Mouse (Mus musculus) spleen, adult 18-20 months (tissue): ENCODE data around the gene Nanos2.

Experiments used
- DNase-seq, 2 experiments: peaks; one replicate each; pipeline ENCODE4 v3.0.0; 2022; ENCODE audit warnings: mixed read lengths in 2 of 2

Nanos2 gene

DNA sequence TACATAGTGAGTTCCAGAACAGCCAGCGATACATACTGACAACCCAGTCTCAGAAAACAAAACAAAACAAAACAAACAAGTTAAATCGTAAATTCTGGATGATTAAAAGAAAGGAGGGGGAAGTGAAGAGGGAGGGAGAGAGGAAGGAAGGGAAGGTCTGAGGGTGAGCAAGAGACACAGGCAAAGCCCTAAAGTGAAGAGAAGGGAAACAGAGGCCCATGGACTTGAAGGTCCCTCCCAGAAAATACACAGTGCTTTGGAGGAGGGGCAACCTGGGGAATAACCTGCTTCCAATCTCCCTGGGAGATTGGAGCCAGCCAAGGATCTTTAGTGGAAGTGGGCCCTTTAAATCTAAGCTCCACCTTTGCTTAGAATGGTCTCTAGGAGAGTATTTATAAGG, at the start of gene Nanos2:
TSS of gene Nanos2 (plus strand) at position 301 of the 400 bp plus-strand sequence.
- DNase-seq, result no peak

DNA sequence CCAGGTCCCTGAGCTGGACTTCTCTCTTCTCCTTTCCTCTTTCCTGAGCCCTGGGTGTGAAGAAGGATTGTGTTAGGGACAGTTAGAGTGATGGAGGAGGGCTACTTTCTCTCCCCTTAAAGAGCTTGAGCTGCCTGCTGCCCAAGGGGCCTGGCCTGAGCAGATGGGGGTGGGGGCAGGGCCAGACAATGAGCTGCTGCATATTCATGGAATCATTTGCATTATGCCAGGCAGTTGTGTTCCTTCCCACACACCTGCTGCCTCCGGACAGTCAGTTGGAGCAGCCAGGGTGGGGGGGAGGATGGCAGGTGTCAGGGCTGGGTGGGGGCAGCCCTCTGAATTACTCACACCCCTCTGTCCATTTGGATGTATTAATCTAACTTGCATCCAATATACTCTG, 44.8 kb upstream of the Nanos2 start:
- no peak for DNase-seq

DNA sequence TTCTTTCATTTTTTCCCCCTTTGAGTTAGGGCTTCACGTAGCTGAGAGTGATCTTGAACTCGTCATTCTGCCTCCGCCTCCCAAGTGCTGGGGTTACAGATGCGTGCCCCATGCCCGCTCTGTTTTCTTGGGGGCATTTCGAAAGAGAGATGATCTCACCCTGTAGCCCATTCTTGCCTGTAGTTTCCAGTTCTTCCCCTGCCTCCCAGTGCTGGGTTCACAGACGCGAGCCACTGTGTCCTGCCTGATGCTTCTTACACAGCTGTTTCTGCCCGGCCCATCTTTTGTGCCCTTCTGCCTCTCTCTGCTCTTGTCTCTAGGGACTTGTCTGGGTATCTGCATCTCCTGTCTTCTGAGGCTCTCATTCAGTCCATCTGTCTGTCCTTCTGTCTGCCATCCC, 44.4 kb upstream of the Nanos2 start:
- DNase-seq, result no peak

DNA sequence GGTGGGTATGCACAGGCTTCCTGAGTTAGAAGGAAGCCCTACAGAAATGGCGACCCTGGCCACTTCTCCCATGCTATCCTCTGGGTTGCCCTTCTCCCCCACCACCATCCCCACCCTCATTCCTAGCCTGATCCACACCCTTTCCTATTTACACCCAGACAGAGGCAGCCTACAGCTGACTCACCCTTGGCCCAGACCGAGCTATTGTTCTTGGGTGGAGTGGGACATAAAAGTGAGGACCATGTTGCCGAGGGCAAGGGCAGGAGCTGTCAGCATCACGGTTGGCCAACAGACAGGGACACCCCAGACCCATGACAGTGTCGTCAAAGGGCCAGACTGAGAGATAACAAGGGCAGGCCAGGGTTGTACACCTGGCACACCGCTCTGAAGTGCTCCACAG, 39.0 kb upstream of the Nanos2 start:
- no peak for DNase-seq

DNA sequence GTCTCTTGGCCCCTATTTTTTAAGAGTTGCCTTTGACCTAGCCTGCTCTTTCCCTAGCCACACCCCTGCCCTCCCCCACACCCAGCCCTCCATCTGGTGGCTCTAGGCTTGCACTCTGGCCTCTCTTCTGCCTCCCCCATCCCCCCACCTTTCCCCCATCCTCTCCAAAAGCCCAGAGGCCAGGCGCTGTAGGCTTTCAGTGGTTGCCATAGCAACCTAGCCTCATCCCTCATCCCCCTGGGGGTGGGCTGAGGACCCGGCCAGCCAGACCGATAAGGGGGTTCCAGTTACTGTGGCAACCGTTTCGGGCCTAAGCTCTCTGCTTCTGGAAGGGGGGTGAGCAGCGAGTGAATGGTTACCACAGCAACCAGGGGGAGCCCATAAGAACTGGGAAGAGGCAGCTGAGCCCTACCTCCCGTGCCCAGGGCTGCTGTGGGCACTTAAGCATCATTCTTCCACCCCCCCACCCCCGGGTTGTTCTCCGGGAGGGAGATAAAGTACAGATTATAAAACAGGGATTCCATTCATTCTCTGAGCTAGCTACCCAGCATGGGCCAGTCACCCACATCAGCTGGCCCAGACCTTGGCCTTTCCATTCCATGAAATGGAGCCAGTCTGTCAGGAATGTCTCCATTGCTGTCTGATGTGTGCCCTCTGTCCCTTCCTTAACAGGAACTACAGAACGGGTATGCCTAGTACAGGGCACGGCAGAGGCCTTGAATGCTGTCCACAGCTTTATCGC, 37.2 kb upstream of the Nanos2 start:
- DNase-seq, result no peak

DNA sequence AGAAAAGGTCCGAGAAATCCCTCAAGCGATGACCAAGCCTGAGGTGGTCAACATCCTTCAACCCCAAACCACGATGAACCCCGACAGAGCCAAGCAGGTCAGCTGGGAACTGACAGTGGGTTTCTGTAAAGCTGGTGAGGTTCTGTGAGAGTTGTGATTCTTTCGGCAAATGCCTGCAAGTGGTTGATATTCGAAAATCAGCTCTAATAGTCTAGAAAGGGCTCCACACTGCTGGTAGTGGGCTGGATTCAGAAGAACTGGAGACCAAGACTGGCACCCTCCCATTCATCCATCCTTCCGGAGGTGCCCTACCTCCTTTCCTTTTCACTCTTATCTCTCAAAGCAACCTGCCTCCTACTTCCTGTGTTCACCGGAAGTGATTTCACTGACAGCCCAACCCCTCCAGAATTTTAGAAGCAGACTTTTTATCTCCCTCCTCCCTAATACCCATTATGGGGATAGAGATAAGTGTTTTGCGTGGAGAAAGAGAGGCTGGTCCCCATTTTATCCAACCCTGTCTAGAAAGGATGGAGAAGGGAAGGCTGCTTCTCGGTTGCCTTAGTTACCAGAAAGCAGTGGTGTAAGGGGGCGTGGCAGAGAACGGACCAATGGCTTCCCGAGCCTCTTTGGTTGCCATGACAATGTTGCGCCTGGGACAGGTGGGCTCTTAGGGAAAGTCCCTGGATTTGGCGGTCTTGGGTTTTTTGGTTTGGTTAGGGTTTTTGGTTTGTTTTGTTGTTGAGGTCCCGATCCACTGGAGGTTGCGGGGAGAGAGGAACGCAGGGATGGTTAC, 36.5 kb upstream of the Nanos2 start:
- DNase-seq, result no peak

DNA sequence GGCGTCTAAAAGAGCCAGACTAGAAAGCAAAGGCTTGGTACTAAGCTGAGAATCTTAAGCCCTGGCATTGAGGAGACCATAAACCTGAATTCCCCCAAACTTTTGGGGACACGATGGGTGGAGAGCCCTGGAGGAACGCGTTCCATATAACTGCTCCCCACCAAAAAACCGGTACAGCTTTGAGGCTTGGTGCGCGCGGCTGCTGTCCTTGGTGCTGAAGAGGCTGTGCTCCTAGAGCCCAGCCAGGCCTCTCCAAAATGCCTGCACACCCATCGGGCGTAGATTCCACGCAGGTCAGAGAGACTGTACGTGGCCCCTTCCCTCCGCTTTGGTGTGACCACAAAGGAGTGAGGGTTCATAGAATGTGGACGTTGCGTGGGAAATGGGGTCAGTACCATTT, 35.8 kb upstream of the Nanos2 start:
- peak in 1 of 2 experiments; percentile 12 for DNase-seq

DNA sequence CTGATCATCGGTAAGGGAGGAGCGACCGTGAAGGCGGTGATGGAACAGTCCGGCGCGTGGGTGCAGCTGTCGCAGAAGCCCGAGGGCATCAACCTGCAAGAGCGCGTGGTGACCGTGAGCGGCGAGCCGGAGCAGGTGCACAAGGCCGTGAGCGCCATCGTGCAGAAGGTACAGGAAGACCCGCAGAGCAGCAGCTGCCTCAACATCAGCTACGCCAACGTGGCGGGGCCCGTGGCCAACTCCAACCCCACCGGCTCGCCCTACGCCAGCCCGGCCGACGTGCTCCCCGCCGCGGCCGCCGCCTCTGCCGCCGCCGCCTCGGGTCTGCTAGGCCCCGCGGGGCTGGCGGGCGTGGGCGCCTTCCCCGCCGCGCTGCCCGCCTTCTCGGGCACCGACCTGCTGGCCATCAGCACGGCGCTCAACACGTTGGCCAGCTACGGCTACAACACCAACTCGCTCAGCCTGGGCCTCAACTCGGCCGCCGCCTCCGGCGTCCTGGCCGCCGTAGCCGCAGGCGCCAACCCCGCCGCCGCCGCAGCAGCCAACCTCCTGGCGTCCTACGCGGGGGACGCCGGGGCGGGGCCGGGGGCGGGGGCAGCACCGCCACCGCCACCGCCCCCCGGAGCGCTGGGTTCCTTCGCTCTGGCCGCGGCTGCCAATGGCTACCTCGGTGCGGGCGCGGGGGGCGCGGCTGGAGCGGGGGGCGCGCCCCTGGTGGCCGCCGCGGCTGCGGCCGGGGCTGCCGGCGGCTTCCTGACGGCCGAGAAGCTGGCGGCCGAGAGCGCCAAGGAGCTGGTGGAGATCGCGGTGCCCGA, 29.4 kb upstream of the Nanos2 start:
- DNase-seq, result peak in 1 of 2 experiments; percentile 18

DNA sequence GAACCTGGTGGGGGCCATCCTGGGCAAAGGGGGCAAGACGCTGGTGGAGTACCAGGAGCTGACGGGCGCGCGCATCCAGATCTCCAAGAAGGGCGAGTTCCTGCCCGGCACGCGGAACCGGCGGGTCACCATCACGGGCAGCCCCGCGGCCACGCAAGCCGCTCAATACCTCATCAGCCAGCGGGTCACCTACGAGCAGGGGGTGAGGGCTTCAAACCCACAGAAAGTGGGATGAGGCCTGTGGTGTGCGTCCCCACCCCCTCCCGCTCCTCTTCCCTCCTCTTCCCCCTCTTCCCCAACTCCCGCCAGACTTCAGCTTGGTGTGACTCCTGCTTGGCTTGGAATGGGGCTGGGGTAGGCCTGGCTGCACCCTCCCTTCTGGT, 28.8 kb upstream of the Nanos2 start:
- DNase-seq, result no peak

DNA sequence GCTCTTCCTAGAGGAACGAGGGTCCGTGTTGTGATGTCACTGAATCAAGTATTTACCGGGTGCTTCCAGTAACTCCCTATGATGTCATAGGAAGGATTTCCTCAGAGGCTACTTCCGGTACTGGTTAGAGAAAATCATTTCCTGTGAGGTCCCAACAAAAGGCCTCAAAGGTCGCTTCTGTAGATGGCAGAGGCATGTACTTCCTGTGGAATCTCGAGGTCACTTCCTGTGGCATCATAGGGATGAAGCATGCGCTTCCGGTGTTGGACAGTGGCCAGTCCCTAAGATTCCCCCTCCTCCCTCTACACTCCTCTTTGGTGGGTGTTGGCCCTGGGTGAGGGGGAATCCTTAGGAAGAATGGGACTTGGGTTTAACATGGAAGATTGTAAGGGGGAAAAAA, 27.8 kb upstream of the Nanos2 start:
- no peak for DNase-seq

DNA sequence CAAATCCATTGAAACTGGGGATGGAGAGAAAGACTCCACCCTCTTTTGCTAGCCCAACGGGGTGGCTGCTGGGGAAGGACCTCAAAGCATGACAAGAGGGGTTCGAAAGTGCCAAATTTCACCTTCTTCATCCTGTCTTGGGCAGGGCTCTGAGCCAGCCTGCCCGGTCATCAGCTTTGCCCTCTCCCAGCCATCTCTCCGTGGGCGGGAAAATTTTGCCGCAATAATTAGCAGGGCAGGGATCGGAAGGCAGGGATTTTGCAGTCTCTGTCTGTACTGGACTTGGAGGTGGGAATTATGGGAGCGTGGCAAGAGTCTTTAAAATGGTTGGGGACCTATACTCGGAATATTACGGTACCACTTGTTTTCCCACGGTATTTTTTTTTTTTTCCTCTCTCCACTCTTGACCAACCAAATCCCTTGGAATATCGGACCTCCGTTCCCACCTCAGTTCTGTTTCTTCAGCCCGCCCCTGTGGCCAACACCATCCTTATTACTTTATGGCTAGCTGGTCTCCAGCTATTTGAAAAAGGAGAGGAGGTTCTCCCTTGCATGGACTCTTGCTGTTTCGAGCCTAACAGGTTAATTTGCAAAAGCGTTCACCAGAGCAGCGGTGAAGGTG, 24.9 kb upstream of the Nanos2 start:
- no peak for DNase-seq

DNA sequence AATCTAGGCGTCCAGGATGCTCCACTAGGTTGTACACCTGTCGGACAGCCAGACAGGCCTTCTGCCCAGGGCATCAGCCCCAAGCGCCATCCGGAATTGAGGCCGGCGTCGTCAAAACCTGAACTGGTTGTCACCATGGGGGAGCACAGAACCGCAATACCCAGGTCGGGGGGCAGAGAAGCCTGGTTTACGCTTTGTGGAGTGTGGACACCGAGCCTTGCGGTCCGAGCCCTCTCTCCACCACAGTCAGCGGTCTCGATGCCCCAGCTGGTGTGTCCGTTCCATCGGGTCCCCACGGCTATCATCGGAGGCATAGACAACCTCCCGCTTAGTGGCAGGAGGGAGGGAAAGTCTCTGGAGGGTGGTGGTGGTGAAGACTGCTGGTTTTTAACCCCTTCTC, 24.4 kb upstream of the Nanos2 start:
- DNase-seq, result no peak

DNA sequence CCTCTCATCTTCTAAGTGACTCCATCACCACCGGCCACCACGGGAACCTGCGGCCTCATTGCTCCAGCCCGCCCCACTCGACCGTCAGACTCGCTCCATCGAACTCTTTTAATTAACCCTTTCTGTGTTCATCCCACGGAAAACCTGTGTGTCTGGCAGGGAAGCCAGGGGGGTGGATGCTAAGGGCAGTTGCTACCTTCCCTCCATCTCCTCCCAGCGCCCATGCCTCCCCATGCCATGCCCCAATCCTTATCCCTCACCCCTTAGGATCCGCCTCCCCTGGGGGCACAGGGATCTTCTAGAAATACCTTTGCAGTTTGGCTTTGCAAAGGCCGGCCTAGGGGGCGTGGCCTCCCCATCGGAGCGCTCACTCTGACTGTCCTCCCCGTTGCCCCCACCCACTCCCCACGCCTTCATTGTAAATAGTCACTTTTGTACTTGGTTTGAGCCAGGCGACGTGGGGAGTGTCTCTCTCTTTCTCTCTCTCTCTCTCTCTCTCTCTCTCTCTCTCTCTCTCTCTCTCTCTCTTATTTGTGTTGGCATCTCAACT, 23.8 kb upstream of the Nanos2 start:
- no peak for DNase-seq

DNA sequence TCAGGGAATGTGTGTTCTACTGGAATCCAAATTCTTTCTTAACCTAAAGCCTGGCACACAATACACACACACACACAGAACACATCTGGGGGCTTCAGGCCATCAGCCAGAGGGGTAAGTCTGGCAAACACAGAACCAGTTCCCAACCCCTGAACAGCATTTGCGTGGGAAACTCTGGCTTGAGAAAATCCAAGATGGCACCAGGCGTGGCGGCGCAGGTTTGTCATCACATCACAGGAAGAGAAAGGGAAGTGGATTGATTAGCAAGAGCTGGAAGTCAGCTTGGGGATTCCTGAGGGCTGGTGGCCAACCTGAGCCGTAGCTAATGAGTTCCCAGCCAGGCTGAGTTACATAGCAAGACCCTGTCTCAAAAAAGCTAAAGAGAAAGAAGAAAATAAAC, 21.9 kb upstream of the Nanos2 start:
- DNase-seq, result no peak

DNA sequence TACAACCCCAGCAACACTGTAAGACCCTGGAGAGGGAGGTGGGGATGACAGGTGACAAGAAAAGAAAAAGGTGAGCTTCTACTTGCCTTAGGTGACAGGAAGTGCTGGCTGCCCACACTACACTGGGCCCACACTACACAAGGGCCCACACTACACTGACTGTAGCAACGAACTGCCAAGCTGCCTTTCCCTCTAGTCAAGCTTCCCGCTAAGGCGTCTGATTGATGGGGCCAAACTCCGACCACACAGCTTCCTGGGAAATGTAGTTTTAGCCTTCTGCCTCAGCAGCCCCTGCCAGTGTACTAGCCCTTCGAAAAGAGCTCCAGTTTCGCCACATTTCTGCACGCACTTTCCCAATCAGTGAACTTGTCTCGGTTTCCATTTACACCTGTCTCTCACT, 19.6 kb upstream of the Nanos2 start:
- no peak for DNase-seq

DNA sequence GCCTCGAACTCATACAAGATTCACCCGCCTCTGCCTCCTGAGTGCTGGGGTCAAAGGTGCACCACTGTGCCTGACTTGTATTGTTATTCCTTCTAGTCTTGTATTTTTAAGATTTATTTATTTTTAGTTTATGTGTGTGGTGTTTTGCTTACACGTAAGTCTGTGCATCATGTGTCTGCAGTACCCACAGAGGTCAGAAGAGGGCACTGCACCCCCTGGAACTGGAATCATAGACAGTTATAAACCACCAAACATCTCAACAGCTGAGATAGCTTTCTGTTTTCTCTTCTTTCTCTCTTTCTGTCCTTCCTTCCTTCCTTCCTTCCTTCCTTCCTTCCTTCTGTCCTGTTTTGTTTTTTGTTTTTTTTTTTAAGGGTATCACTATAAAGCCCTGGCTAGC, 16.2 kb upstream of the Nanos2 start:
- no peak for DNase-seq

DNA sequence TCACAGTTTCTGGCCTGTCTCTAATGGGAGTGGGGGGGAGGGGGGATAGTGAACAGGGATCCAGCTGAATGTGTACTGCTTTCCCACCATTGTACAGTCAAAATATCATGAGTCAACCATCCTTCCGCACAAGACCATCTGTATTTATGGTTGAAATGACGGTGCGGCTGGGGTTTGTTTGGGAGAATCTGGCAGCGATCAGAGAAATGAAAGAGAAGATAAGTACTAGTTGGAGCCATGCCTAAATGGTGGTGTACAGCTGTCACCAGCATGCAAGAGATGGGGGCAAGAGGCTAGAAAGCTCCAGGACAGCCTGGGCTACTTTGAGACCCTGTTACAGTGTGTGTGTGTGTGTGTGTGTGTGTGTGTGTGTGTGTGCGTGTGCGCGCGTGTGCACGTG, 8.8 kb upstream of the Nanos2 start:
- no peak for DNase-seq

DNA sequence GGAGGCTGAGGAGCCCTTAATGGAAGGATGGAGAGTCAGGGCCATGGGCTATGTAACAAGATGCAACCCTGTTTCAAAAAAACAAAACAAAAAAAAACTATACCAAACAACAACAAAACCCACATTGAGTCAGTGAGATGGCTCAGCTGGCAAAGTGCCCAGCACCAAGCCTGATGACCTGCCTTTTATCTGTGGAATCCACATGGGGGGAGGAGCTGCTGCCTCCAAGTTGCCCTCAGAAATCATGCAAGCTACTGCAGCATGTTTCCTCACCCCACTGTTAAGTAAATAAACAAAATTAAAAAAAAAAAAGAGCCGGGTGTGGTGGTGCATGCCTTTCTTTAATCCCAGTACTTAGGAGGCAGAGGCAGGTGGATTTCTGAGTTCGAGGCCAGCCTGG, 697 bp upstream of the Nanos2 start:
- no peak for DNase-seq

DNA sequence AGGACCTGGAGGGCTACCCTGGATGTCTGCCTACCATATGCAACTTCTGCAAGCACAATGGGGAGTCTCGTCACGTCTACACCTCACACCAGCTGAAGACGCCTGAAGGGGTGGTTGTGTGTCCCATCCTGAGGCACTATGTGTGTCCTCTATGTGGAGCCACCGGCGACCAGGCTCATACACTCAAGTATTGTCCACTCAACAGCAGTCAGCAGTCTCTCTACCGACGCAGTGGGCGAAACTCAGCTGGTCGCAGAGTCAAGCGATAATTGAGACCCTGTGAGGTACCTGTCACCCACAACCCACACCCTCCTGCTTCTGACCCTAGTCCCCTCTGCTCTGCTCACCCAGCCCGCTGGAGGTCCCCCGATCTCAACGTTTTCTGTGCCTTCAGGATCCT, 547 bp downstream of the Nanos2 start:
- DNase-seq, result no peak

DNA sequence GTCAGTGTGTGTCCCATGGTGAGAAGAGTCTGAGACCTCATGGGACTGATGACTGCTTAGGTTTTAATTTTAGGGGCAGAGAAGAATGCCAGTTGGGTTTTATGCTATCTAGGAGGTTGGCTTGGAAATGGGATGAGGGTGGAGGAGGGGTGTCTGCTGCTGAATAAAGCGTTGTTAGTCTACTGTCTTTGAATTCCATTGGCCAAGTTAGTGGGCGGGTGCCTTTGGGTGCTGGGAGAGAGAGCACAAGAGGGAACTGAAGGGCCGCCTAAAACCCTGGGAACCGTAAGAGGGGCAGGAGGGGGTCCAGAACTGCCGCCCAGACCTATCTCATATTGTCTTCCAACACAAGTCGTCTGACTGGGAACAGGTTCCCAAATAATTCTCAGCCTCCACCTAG, 1.6 kb downstream of the Nanos2 start:
- DNase-seq, result no peak

DNA sequence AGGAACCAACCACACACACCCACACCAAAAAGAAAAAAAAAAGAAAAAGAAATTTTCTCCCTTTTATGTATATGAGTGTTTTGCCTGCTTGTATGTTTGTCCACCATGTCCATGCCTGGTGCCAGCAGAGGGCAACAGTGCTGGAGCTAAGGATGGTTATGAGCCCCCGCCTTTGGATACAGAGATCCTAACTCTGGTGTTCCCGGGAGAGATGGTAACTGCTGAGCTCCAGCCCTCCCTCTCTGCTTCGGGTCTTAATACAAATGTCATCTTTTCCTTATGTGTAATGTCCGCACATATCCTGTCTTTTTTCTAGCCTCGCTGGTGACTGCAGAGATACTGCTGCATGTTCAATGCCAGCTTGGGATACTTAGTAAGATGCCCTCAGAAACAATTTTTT, 2.8 kb downstream of the Nanos2 start:
- DNase-seq, result no peak

DNA sequence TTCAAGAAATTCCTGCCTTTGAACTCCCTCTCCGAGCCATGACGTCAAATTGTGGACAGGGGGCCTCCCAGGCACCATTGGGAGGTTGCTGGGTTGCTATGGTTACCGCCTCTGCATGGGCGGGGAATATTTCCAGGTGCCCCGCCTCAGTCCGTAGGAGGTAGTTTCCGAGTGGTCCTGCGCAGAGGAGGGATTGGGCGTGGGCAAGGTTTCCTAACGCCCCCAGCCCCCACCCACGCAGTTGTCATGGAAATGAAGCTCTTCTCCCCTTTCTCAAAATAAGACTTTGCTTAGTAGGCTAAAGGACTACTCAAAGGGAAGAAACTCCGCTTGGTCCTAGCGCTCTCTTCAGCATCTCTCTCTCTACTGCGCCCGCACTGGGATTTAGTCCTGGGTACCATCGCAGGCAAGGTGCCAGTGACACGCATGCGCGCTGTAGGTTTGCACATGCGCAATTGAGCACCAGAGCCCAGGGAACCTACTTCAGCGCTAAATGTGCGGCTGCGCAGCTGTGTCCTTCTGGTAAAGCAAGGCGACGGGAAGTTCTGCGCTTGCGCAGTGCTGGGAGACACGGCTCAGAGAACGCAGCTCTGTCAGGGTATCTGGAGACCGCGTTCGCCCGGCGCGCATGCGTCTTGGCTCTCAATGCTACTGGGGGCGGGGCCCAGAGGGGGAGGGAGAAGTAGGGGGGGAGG, 3.5 kb downstream of the Nanos2 start, which contains the start of gene Mypop:
TSS of gene Mypop (plus strand) at position 645 of the 695 bp plus-strand sequence.
- peak; percentile 98 to 100 for DNase-seq
